Mouse (Mus musculus): ENCODE results near the gene Grik3.
A peak's percentile ranks its signal among the peaks of the same experiment; 100 is the strongest.
"Not testable (repeated sequence)": the region's sequence is repeated elsewhere in the genome, so short reads cannot be mapped to it uniquely, and the experiment has no call there.

Gene Grik3

DNA sequence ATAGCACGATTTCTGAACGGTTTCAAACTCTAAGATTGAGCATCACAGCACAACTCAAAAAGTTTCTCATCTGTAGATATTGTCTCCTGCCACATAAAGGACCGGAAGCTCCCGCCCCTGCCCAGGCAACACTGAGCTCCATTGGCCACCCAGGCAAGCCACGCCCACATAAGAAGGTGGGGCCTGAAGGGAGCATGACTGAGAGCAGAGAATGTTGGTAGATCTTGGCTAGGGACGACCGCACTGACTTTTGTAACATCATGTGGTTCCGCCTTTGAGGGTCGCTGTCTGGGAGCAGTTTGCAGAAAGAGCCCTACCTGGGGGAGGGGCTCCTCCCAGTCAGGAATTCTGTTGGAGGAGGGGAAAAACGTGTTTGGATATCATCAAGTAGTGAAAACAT lies 108.2 kb downstream of the Grik3 start:
- DNase-seq, result no peak

- no peak for DNase-seq
Observed at GRCm38 (mm10) chr4:125599510-125600005, 109.1 kb downstream of the Grik3 start.

GRCm38 (mm10) chr4:125600642-125601041 lies 110.1 kb downstream of the Grik3 start:
- no peak for DNase-seq

DNA sequence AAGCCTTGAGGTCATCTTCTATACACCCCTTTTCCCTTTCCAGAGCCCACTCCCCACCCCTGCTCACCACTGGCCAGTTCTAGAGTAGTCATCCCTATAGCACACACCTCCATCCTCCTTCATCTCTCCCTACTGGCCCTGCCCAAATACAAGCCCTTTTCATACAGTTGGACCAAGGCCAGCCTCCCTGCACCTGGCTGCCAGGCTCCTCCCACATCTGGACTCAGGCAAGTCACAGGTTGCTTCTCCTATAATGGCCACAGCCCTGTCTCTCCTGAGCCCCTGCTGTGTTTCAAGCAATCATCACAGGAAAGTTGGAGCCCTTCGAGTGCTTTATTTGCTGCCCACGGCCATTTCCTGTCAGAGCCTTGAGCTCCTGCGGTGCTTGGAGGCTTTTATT lies 110.8 kb downstream of the Grik3 start:
- no peak for DNase-seq

DNA sequence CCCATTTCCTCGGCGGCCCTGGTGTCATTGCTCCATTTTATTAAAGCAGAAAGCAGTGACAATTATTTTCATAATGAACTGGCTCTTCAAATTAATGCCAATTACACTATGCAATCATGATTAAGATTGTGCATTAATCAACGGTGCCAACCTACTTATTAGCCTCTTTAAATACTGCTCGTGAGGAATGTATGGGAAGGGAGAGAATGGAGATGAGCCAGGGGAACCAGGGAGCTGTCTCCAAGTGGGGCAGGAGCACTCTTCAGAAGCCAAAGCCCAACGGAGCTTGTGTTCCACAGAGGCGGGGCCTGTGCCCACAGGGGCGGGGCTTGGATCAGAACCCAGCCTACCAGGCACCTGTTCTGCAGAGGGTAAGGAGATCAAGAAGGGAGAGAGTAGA lies 114.0 kb downstream of the Grik3 start:
- no peak for DNase-seq

DNA sequence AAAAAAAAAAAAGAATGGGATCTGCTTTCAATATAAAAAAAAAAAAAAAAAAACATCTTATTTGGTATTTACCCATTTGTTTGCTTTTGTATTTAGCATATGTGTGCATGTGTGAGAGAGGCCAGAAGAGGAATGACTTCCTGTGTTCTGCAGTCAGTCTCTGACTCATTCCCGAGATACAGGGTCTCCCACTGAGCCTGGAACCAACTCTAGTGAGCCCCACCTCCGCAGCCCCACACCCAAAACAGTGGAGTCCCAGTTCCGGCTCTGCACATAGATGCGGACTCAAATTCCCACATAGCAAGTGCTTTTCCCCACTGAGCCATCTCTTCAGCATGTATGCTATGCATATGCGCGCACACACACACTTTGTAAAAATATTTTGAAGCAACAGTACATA lies 115.6 kb downstream of the Grik3 start:
- DNase-seq, result no peak

DNA sequence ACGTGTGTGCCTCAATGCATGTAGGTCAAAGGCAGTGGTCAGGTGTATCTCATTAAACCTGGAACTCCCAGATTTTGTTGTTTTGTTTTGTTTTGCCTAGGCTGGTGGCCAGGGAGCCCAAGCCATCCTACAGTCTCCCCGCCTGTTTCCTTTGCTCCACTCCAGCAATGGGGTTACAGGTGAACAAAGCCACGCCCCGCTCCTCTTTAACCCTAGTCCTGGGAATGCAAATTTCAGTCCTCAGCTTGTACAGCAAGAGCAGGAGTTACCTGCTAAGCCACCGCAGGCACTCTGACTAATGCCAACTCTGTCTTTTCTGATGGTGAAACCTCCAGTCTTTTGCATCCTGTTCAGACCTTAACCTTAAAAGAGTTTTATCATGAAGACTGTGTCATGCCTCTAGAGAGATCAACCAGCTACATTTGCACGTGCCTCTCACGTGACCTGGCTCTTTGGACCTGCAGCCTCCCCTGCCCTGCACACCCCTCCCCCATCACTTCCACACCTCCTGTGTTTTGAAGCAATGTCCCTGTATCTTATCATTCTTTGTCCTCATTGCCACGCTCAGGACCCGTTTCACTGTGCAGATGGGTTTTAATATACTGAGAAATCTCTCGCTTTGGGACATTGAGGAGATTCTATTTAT lies 117.0 kb downstream of the Grik3 start:
- no peak for DNase-seq

- DNase-seq, result not testable (repeated sequence)
Observed at GRCm38 (mm10) chr4:125608896-125609295, 118.4 kb downstream of the Grik3 start.

GRCm38 (mm10) chr4:125609320-125610306 lies 119.1 kb downstream of the Grik3 start:
- no peak for DNase-seq

DNA sequence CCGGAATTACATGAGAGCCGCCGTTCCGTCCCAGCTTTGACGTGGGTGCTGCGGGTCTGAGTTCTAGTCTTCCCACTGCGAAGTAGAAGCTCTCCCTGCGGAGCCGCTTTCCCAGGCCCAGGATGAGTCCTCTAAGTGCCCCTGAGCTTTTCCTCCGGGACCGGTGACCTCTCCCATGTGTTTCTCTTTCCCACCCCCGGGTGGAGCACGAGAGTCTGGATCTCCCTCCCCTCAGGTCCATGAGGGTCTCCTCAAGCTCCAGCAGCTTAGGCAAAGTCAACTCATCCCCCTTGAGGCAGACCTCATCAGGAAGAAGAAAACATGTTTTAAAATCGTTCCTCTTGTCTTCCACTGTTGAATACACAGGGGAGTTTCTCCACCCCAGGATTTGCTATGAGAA lies 127.4 kb downstream of the Grik3 start:
- no peak for DNase-seq

- DNase-seq, result no peak
Observed at GRCm38 (mm10) chr4:125618524-125619320, 128.2 kb downstream of the Grik3 start.

- no peak for DNase-seq
Observed at GRCm38 (mm10) chr4:125624885-125625678, 134.6 kb downstream of the Grik3 start.

DNA sequence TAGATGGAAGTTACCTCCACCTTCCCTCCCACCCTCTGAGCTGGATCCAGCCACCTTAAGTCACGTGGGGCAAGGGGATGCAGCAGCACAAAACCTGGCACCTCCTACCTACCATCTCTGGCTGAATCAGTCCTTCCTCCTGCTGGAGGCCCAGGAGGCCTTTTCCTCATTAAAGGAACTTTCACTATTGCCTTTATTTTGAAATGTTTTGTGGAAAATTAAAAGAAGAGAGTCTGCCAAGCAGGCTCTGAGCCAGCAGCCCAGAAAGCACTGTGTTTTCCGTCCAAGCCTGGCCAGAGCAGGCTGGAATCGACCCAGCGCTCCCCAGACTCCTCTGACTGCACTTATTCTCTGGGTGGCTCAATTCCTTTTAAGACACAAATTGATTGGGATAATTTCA lies 139.0 kb downstream of the Grik3 start:
- DNase-seq, result peak; percentile 15

DNA sequence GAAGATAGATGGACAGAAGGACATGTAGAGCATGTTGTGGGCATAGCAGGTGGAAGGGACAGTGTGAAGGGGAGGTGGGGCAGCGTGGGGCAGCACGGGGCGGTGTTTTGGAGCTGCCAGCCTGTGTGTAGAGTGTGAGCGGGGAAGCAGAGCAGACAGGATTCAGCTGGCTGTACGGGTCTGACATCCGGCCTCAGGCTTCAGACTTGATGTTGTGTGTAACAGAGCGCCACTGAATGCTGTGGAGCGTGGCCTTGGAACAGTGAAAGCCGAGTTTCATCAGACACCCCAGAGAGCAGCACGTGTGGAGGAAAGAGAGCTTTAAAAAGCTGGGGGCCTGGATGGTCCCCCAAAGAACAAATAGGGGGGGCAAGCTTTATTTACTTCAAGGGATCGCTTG lies 144.5 kb downstream of the Grik3 start:
- peak; percentile 7 for DNase-seq

DNA sequence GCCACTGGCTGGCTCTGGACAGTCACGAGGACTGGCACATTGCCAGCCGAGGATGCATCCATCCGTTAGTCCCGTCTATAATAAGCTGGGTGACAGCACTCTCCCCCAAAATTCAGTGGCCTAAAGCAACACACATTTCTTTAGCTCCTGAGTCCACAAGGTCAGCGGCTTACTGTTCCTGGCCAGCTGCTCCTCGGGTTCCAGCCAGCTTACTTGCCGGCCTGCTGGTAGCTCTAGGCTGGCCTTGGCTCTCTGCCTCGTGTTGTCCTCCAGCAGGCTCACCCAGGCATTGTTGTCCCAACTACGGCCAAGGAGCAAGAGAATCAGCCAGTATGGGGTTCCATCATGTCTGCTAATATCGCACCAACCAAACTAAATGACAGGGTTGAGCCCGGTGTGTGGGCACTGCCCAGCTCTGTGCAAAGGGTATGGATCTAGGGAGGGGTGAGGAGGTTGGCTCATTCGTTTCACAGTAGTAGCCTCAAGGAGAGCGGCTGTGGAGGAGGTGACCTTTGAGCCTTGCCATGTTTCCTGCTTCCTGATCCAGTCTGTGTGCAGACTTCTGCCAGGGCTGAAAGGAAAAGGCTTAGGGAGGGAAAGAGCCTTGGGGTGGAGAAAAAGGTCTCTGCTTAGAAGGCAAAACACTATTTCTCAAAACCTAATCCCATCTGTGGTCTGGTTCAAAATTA lies 146.3 kb downstream of the Grik3 start:
- DNase-seq, result peak; percentile 63

GRCm38 (mm10) chr4:125637364-125637763 lies 146.9 kb downstream of the Grik3 start:
- DNase-seq, result no peak

- DNase-seq, result no peak
Observed at GRCm38 (mm10) chr4:125640520-125640919, 150.0 kb downstream of the Grik3 start.

DNA sequence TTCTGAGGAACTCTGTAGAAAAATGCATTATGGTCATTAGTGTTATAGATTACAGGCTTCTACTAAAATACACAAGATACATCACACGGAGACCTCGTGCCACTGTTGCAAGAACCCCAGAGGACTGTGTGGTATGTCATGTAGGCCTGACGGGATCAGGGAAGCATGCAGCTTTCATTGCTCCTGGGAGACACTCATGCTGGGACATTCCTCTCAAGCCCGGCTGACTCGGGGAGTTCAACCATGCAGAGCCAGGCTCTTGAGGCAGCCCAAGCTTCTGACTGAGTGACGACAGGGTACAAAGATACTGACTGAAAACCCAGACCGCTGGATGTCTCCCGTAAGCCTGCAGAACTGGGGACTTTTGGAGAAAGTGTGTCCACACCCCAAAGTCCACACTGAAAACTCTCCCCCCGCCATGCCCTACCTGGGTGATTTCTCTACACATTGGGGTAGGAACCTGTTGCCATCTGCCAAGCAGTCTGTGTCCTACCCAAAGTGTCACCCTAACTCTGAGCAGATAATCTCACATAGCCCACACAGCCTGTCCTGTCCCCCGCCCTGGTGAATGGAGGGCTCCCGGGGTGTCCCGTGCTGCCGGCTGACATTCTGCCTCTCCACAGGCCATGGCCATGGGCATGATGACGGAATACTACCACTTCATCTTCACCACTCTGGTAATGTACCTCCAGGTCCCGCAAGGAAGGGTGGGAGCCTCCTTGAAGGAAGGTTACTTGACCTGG lies 150.6 kb downstream of the Grik3 start:
- DNase-seq, result peak; percentile 3

- DNase-seq, result no peak
Observed at GRCm38 (mm10) chr4:125644581-125645568, 154.4 kb downstream of the Grik3 start.
